Mouse (Mus musculus) small intestine, adult 2 months (tissue): ENCODE results near the gene Ermard.

Experiments used
- CTCF ChIP-seq: fragments of 200-500 bp; IDR thresholded peaks from 2 replicates; pipeline ENCODE4 v1.5.1; 2012; ENCODE audit warnings: low read depth, mild to moderate bottlenecking, control low read depth, inconsistent platforms, low read length, moderate library complexity, mixed read lengths; ENCODE audit not compliant: insufficient replicate concordance, insufficient read length; ENCODE audit errors: extremely low read depth
- POLR2A ChIP-seq: fragments of 200-500 bp; IDR thresholded peaks from 2 replicates; pipeline ENCODE4 v1.6.1; 2012; ENCODE audit warnings: low read depth, mild to moderate bottlenecking, control low read depth, inconsistent platforms, low read length, moderate library complexity

GRCm38 (mm10) chr17:15060356-15060755, 19.3 kb downstream of the Ermard start:
- TF ChIP-seq CTCF (no peak), POLR2A (no peak)
